In the genomic region with DNA sequence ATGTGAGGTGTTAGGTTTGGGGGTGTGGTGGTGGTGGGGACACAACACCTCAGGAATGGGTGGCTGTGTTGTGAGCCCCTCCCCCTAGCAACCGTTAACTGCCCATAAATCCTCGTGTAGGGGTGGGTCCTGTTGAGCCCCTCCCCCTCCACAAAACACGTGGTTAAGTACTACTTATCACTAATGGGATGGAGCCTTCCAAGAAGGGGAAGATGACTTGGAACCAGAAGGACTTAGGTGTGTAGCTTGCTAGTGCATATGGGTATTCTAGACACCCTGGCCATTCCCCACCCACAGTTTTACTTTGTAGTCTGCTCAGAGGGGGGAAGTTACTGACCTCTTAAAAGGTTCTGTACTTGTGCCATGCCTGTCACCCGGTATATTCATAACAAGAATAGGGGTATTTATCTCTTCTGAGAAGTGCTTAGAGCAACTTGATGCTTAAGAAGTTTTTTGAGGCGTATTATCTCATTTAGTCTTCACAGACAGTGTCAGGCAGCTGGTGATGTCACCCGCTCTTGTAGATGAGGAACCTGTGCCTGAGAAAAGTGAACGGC, we compare ENCODE assay signal across 9 mouse cellular contexts. TPM values are rescaled to one million over a fixed set of nuclear protein-coding genes. Genes with fewer than 3 reads are reported as not detected.
DNase-seq lines count a peak whose midpoint lies in the region; ATAC-seq and TF ChIP-seq lines count a peak whose summit lies in the region.
"Had no signal": no experiment of that assay in that cellular context is flagged by ENCODE, and none has a peak within 500 bp of the region (broad histone marks: within the 10 kb centered on the region; RNA-seq: fewer than 3 reads in every experiment).

No protein-coding gene starts in this region.

- peak overlapping the region; percentile 93 for H3K4me2 ChIP-seq in embryonic facial prominence, embryonic 14.5 days (ENCODE audit: low read depth, low read length)
- peak overlapping the region; percentile 86 for H3K4me2 ChIP-seq in kidney, embryonic 15.5 days
- H3K4me2 ChIP-seq in stomach, embryonic 16.5 days (ENCODE audit: low read depth, low read length) = peak overlapping the region; percentile 68

- ATAC-seq in embryonic facial prominence, embryonic 14.5 days (ENCODE audit: low read depth) = no peak
- no peak for ATAC-seq in kidney, embryonic 15.5 days (replicated peaks; ENCODE audit: low FRiP score)
- ATAC-seq in stomach, embryonic 16.5 days (ENCODE audit: insufficient read depth, low FRiP score) = peak; percentile 48; the same call in 1 of the 2 replicates

- peak overlapping the region; percentile 86; the same call in 1 of the 2 replicates for H3K9ac ChIP-seq in embryonic facial prominence, embryonic 14.5 days (ENCODE audit: low read depth, low read length)
- H3K9ac ChIP-seq in kidney, embryonic 15.5 days = no peak overlapping the region
- H3K9ac ChIP-seq in stomach, embryonic 16.5 days (ENCODE audit: low read length) = peak overlapping the region; percentile 76; the same call in 1 of the 2 replicates

- no peak overlapping the region for H3K27ac ChIP-seq in embryonic facial prominence, embryonic 14.5 days (replicated peaks; ENCODE audit: low read depth, low read length)
- H3K27ac ChIP-seq in kidney, embryonic 15.5 days = no peak overlapping the region
- H3K27ac ChIP-seq in stomach, embryonic 16.5 days (ENCODE audit: low read length) = no peak overlapping the region

- WGBS in embryonic facial prominence, embryonic 14.5 days = 47% methylated on average over 7 of the region's 7 CpGs
- WGBS in kidney, embryonic 15.5 days = 48% methylated on average over 7 of the region's 7 CpGs
- 44% methylated on average over 7 of the region's 7 CpGs for WGBS in stomach, embryonic 16.5 days

- TF ChIP-seq CTCF in E14TG2a.4 (conservative IDR thresholded peaks at IDR 0.05; ENCODE audit: low read length) = no peak

- peaks cover 11% of the 10 kb centered on the region; the same call in 1 of the 2 replicates for H3K36me3 ChIP-seq in E14TG2a.4 (ENCODE audit: insufficient read depth, low read length)
- H3K36me3 ChIP-seq in embryonic facial prominence, embryonic 14.5 days (ENCODE audit: control insufficient read depth, insufficient read depth, low read length) = 0 out of 2 replicates have a peak, but pooled peaks cover 7% of the 10 kb centered on the region
- H3K36me3 ChIP-seq in kidney, embryonic 15.5 days = peaks cover 3% of the 10 kb centered on the region; the same call in 1 of the 2 replicates
- no peaks in the 10 kb centered on the region for H3K36me3 ChIP-seq in stomach, embryonic 16.5 days (ENCODE audit: control insufficient read depth, insufficient read depth, low read length)

- H3K4me1 ChIP-seq in E14TG2a.4 (replicated peaks; ENCODE audit: low read depth, low read length) = peaks cover 44% of the 10 kb centered on the region
- H3K4me1 ChIP-seq in embryonic facial prominence, embryonic 14.5 days (ENCODE audit: control insufficient read depth, insufficient read depth, low read length) = peaks cover 8% of the 10 kb centered on the region
- H3K4me1 ChIP-seq in kidney, embryonic 15.5 days = peaks cover 22% of the 10 kb centered on the region
- peaks cover 9% of the 10 kb centered on the region for H3K4me1 ChIP-seq in stomach, embryonic 16.5 days (ENCODE audit: control insufficient read depth, insufficient read depth, low read length)

- peak overlapping the region; percentile 97 for H3K4me3 ChIP-seq in E14TG2a.4 (replicated peaks; ENCODE audit: low read length)
- peak overlapping the region; percentile 97 for H3K4me3 ChIP-seq in embryonic facial prominence, embryonic 14.5 days (ENCODE audit: low read depth, low read length)
- peak overlapping the region; percentile 99 for H3K4me3 ChIP-seq in kidney, embryonic 15.5 days (replicated peaks)
- H3K4me3 ChIP-seq in stomach, embryonic 16.5 days (replicated peaks; ENCODE audit: low read length) = peak overlapping the region; percentile 83

- H3K9me3 ChIP-seq in E14TG2a.4 (ENCODE audit: low read length) = no peaks in the 10 kb centered on the region
- no peaks in the 10 kb centered on the region for H3K9me3 ChIP-seq in embryonic facial prominence, embryonic 14.5 days (ENCODE audit: control insufficient read depth, low read length)
- no peaks in the 10 kb centered on the region for H3K9me3 ChIP-seq in kidney, embryonic 15.5 days (replicated peaks)
- H3K9me3 ChIP-seq in stomach, embryonic 16.5 days (replicated peaks; ENCODE audit: control insufficient read depth, low read length) = no peaks in the 10 kb centered on the region

- peak; percentile 39 for DNase-seq in cerebellum, adult 11-12 months
- DNase-seq in cerebellum, adult 8-10 months = no peak
- DNase-seq in embryonic facial prominence, embryonic 14.5 days (ENCODE audit: low spot score) = no peak
- DNase-seq in lung, postnatal 25 days (ENCODE audit: low spot score) = peak; percentile 24
- DNase-seq in urinary bladder, postnatal 4 days (ENCODE audit: low spot score in 2 of 2) = no peak

- H3K27me3 ChIP-seq in E14TG2a.4 (ENCODE audit: insufficient read depth, low read length) = peaks cover 5% of the 10 kb centered on the region; the same call in 1 of the 2 replicates
- no peaks in the 10 kb centered on the region for H3K27me3 ChIP-seq in embryonic facial prominence, embryonic 14.5 days (replicated peaks; ENCODE audit: control insufficient read depth, insufficient read depth, low read length)
- H3K27me3 ChIP-seq in kidney, embryonic 15.5 days = no peaks in the 10 kb centered on the region
- H3K27me3 ChIP-seq in stomach, embryonic 16.5 days (ENCODE audit: control insufficient read depth, insufficient read depth, low read length) = no peaks in the 10 kb centered on the region
- H3K27me3 ChIP-seq: Patski had no signal

RNA-seq across cellular contexts. Expression of a gene that starts 1.2 kb away (rescaled TPM):
- polyA plus RNA-seq in embryonic facial prominence, embryonic 14.5 days (2014; fragmentation: Nextera tagmentation; extraction: Ambion mirVana) = 7.1 and 7.6 TPM in 2 replicates
- 8.1 and 9.0 TPM in 2 replicates for polyA plus RNA-seq in kidney, embryonic 15.5 days (2015; fragmentation: Nextera tagmentation; extraction: Ambion mirVana)
- polyA plus RNA-seq in stomach, embryonic 16.5 days (2015; fragmentation: Nextera tagmentation; extraction: Ambion mirVana) = 6.7 TPM in 2 replicates

RNA-seq across cellular contexts. Expression of a gene that starts 51.0 kb away (rescaled TPM):
- 10.8 and 11.7 TPM in 2 replicates for polyA plus RNA-seq in embryonic facial prominence, embryonic 14.5 days (2014; fragmentation: Nextera tagmentation; extraction: Ambion mirVana)
- 6.4 and 7.0 TPM in 2 replicates for polyA plus RNA-seq in kidney, embryonic 15.5 days (2015; fragmentation: Nextera tagmentation; extraction: Ambion mirVana)
- polyA plus RNA-seq in stomach, embryonic 16.5 days (2015; fragmentation: Nextera tagmentation; extraction: Ambion mirVana) = 6.7 and 8.2 TPM in 2 replicates

RNA-seq across cellular contexts. Expression of a gene that starts 51.2 kb away (rescaled TPM):
- 19.1 and 21.4 TPM in 2 replicates for polyA plus RNA-seq in embryonic facial prominence, embryonic 14.5 days (2014; fragmentation: Nextera tagmentation; extraction: Ambion mirVana)
- 15.4 and 16.0 TPM in 2 replicates for polyA plus RNA-seq in kidney, embryonic 15.5 days (2015; fragmentation: Nextera tagmentation; extraction: Ambion mirVana)
- polyA plus RNA-seq in stomach, embryonic 16.5 days (2015; fragmentation: Nextera tagmentation; extraction: Ambion mirVana) = 19.6 and 21.8 TPM in 2 replicates

RNA-seq across cellular contexts. Expression of a gene that starts 53.2 kb away (rescaled TPM):
- 14.3 and 16.3 TPM in 2 replicates for polyA plus RNA-seq in embryonic facial prominence, embryonic 14.5 days (2014; fragmentation: Nextera tagmentation; extraction: Ambion mirVana)
- 11.2 and 12.2 TPM in 2 replicates for polyA plus RNA-seq in kidney, embryonic 15.5 days (2015; fragmentation: Nextera tagmentation; extraction: Ambion mirVana)
- polyA plus RNA-seq in stomach, embryonic 16.5 days (2015; fragmentation: Nextera tagmentation; extraction: Ambion mirVana) = 6.4 and 7.2 TPM in 2 replicates

Comparison
In these comparisons a context has a peak if more than half of its experiments do, and no peak if none do; other contexts are left out.
1. DNase-seq: peak in cerebellum, adult 11-12 months (single experiment) and lung, postnatal 25 days (single experiment); none in cerebellum, adult 8-10 months (single experiment), embryonic facial prominence, embryonic 14.5 days (single experiment) and urinary bladder, postnatal 4 days (0 of 2).
2. Peak in every context shown above with its lines, with median percentiles within 50 percentile points of each other: H3K4me3 ChIP-seq and H3K4me2 ChIP-seq.